Mouse (Mus musculus) 3T3-L1 (cell line): ENCODE results near the gene Tex50.
"Not testable (repeated sequence)": the region's sequence is repeated elsewhere in the genome, so short reads cannot be mapped to it uniquely, and the experiment has no call there.

ENCODE experiments used
- DNase-seq: peaks from one replicate; pipeline ENCODE4 v3.0.0-alpha.2; 2015; ENCODE audit warnings: low read depth, low spot score

The Tex50 gene

DNA sequence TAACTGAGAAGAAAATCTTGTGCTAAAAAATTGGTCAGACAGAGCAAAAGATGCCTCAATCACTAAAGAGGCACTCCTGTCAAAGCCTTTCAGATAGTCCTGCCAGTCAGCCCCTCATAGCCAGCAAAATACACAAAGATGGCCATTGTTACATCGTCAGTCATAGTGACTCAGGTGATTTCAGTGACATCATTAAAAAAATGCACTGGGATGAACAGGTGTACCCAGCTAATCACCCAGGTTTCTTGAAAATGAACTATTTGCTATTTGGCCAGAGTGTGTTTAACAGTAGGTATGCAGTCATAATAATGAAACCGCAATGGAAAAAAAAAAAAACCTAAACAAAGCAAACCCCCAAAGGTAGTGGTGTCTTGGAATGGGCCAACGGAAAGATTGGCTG is at the start of gene Tex50:
Gene Tex50, minus strand, starts transcription at position 101 of the 400 bp plus-strand sequence.
- no peak for DNase-seq

GRCm38 (mm10) chr1:161199856-161200255 is 40.7 kb upstream of the Tex50 start:
- DNase-seq: no peak

DNA sequence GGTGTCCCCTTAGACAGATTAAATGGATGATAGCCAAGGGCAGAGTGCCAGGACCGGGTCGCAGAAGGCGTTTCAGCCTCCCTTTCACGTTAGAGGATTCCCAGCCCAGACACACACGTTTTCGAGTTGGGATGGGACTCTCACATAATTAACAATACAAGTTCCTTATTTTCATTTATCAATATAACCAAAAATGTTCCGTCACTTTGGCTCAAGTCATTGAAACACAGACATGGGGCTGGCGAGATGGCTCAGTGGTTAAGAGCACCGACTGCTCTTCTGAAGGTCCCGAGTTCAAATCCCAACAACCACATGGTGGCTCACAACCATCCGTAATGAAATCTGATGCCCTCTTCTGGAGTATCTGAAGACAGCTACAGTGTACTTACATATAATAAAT is 37.2 kb upstream of the Tex50 start:
- not testable (repeated sequence) for DNase-seq

DNA sequence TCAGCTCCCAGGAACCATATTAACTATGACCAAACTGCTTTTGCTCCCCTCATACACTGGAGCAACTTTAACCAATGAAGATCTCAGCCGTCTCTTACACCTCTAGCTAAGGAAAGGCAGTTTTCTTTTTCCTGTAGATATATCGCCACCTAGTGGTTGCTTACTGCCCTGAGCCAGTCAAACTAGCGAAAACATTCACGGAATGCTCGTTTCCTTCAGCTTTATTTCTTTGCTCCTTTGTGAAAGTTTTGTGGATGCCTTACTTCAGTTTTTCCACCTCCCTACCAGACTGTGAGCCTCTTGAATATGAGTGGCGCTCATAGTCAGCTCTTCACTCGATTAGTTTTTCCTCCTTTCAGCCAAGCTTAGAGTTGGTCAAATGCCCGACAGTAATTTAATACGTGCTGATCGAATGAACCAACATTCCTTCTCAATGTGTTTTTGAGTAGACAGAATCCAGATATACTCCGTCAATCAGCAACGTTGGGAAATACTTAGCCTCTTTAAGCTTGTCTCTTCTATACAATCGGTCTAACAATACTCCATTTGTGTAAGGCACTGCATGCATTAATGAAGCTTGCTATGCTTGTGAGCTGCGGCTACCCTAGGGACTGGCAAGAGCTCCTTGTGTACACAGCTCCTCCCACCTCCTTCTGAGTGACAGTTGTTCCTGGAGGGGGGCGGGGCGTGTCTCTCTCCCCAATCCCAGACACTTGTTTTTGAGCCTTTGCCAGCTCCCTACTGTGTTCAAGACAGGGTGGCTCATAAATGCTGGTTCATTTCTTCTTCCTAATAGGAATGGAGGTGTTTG is 36.6 kb upstream of the Tex50 start:
- peak; percentile 92 for DNase-seq

DNA sequence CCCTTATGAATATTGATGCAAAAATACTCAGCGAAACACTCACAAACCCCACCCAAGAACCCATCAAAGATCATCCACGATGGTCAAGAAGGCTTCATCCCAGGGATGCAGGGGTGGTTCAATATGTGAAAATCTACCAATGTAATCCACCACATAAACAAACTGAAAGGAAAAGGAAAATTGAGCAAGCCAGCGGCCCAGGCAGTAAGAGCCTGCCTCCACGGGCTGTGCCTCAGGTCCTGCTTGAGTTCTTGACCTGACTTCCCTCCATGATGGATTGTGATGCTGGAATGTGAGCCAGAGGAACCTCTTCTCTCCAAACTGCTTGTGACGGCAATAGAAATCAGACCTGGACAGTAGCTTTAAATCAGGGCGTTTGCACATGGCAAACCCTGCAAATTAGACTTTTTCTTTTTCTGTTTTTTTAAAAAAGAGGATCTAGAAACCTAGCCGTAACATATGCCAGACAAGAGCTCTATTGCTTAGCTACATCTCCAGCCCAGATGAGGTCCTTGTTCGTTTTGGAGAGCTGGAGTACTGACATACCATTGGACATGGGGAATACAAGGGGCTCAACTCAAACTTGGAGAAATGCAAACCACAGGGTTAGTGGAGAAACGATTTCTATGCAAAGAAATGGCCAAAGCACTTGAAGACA is 31.3 kb upstream of the Tex50 start:
- no peak for DNase-seq

DNA sequence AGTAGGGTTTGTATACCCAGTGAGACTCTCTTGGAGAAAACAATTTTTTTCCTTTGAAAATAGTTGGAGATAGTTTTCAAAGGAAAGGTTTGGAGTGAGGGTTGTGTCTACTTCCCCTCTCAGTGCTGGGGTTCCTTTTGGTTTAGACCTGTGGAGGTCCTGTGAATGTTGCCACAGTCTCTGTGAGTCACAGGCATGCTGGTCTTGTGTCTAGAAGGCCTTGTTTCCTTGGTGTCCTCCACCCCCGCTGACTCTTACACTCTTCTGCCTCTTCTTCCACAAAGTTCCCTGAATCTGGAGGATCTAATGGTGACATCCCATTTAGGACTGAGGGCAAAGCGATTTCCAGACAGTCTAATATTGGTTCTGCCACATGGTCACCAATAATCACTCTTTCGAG is 26.3 kb upstream of the Tex50 start:
- DNase-seq: no peak

GRCm38 (mm10) chr1:161183677-161184076 is 24.6 kb upstream of the Tex50 start:
- no peak for DNase-seq

DNA sequence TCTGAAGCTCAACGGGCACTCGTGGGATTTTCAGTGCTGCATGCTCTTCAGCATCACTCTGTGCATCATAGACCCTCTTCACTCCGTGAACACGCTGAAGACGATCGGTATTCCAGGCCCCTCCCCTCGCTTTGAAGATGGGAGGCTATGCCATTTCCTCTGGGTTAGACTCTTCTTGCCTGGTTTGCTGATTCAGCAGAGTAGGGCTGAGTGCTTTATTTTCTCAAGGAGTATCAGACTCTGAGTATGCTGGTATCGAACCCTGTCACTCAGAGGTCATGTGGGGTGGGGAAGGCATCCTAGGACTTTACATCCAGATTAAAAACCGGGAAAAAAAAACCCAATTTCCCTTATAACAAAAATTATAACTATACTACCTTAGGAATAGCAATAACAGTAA is 23.3 kb upstream of the Tex50 start:
- no peak for DNase-seq

DNA sequence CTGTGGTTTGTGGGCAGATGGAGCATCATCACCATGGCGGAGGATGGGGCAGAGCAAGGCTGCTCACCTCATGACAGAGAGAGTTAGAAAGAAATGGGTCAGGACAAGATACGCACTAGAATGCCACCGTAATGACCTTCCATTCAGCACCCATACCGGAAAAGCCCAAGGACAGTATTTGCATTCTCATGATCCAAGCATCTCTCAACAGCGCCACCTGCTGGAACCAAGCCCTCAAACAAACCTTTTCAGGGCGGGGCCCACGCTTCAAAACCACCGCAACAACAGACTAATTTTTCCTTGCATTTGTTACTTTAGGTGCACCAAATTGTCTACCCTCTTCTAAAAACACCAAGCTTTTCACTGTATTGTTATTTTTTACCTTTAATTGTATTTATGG is 21.6 kb upstream of the Tex50 start:
- DNase-seq: peak; percentile 71

DNA sequence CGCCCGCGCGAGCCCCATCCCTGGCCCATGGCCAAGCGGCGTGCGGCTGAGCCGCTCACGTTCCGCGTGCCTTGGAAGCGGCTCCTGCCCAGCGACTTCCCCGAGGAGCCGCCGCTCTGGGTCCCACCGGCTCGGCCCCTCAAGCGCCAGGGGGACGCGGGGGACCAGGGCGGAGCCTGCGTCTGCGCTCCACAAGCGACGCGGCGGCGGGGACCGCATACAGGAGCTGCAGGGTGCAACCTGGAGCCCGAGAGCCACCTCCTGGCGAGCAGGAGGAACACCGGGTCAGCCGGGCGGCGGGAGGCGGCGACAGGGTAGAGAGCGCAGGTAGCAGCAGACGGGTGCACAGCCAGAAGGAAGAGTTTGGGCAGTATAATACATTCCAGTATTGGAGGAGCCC is 11.5 kb upstream of the Tex50 start:
- no peak for DNase-seq

GRCm38 (mm10) chr1:161160266-161160665 is 1.2 kb upstream of the Tex50 start:
- no peak for DNase-seq

DNA sequence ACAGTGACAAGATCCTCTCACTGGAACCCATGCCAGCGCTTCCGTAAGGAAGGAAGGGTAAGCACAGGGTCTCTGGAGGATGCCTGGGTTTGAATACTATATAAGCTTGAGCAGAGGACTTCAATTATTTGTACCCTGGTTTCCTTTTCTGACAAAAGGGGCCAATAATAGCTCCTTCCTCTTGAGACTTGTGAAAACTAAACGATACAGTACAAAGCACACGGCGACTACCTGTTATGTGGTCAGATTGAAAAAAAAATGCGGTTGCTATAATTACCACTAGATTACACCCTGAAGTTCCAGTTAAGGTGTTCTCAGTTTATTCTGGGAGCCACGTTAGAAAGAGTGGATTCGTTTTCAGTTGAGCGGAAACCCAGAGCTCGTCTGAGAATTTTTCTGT is 2.6 kb downstream of the Tex50 start:
- DNase-seq: no peak

DNA sequence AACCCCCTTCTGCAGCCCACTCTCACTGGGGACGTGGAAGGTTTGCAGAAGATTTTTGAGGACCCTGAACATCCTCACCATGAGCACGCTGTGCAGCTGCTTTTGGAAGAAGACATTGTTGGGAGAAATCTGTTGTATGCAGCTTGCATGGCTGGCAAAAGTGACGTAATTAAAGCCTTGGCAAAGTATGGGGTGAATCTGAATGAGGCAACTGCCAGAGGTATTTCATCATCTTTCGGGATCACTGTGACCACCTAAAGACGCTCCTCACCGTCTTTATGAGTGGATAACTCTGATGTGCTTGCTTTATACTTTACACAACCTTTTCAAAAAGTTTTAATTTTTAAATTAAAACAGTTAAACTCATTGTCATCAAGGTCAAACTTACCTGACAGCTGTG is 8.0 kb downstream of the Tex50 start:
- DNase-seq: peak; percentile 36

GRCm38 (mm10) chr1:161147888-161148287 is 11.2 kb downstream of the Tex50 start:
- DNase-seq: no peak

DNA sequence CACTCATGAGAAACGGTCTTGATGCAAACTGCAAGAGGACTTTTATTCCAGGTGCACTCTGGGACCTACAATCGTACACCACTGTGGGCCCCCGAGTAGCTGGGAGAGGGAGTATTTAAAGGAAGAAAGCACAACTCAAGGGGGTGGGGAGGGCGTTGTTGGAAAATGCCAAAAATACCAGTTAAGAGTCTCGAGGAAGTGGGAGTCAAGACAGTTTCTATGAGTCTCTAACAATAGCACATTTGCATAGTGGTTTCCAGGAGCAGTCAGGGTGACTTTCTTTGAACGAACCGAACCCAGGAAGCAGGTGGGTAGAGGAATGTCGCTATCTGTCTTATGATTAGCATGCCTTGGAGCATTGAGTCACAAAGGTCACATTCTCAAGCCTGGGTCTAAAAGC is 13.5 kb downstream of the Tex50 start:
- DNase-seq: not testable (repeated sequence)

- DNase-seq: no peak
Observed at GRCm38 (mm10) chr1:161143216-161143615, 15.9 kb downstream of the Tex50 start.

GRCm38 (mm10) chr1:161142531-161143159 is 16.5 kb downstream of the Tex50 start, which contains the start of gene Ankrd45:
TSS of gene Ankrd45 (plus strand) at chr1:161142691.
- DNase-seq: no peak

DNA sequence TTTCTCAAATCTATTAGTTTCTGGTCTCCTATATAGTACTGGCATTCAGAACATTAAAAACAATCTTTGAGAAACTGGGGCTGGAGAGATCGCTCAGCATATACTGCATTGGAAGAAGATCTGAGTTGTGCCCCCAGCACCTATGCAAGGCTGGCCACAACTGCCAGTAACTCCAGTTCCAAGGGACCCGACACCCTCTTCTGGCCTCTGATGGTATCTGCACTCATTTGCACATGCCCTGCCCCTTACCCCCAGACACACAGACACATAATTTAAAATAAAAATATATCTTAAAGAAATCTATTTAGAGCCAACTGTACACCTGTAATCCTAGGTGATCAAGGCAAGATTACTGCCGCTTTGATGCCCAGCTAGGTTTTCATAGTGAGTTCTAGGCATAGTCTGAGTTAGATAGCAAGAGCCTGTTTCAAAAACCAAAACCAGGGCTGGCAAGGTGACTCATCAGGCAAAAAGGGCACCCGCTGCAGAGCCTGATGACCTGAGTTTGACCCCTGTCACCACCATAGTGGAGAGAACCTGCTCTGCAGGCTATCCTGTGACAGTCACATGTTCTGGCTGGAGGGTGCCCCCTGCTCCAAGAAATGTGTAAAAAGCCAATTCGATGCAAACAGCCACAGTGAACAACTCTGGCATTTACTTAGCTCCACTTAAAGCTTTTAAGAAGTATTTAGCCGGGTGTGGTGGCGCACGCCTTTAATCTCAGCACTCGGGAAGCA is 18.9 kb downstream of the Tex50 start:
- DNase-seq: peak; percentile 35

- no peak for DNase-seq
Observed at GRCm38 (mm10) chr1:161139496-161139895, 19.6 kb downstream of the Tex50 start.

GRCm38 (mm10) chr1:161130726-161131664 is 28.1 kb downstream of the Tex50 start, which contains the start of gene Klhl20:
TSS of gene Klhl20 (minus strand) at chr1:161131511.
- DNase-seq: peak; percentile 97

- no peak for DNase-seq
Observed at GRCm38 (mm10) chr1:161126461-161126860, 32.7 kb downstream of the Tex50 start.
